Mouse (Mus musculus) 3134 (cell line): ENCODE data around the gene Zfp991.
"Not testable (repeated sequence)": the region's sequence is repeated elsewhere in the genome, so short reads cannot be mapped to it uniquely, and the experiment has no call there.

ENCODE experiments used
- DNase-seq: peaks from one replicate; pipeline ENCODE4 v3.0.0-alpha.2; 2011; ENCODE audit warnings: low spot score; ENCODE audit not compliant: insufficient read length; ENCODE audit errors: extremely low read depth

Zfp991 gene

DNA sequence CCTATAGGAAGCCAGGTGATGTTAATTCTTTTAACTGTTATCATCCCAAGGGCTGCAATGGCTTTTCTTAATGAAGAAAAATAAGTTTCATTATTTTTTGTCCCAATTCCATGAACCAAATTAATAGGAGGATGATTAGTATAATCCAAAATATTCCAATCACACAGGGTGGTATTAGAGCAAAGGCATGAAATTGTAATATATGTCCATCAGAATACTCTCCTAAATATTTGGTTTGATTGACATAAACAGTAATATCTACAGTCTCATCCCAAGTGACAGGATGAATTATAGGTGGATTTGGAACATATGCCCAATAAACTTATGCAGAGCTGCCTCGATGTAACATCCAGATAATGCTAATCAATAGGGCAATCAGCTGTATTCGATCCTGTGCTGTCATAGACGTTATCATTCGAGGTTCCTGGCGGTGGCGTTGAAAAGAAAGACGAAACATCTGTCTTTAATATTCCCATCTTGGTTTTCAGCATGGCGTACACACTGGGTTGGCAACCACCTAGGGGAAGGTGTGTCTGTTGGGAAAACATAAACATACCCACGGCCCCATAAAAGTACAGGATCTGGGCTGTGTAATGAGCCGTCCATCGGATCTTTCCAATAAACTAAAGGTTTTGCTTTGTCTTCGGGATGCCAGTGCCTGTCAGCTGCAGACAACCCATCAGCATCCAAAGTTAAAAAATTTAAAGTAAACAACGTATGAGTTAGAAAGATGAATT lies 50.3 kb downstream of the Zfp991 start:
- not testable (repeated sequence) for DNase-seq

DNA sequence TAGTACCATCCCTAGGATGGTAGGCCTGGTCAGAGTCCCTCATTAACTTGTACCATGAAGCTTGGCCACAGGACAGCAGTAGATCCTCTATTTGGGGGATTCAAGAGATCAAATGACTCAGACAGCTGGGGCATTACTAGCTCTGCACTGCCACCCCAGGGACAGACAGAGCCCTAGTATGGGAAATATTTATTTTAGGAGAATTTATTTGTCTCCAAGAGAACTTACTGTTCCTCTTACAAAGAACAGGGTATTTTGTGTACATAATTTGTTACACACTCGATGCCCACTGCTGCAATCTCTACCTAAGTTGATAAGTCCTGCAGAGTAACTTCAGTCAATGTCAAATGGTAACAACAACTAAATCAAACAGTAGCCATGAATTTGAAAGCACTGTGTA lies 55.0 kb downstream of the Zfp991 start:
- DNase-seq, result not testable (repeated sequence)

DNA sequence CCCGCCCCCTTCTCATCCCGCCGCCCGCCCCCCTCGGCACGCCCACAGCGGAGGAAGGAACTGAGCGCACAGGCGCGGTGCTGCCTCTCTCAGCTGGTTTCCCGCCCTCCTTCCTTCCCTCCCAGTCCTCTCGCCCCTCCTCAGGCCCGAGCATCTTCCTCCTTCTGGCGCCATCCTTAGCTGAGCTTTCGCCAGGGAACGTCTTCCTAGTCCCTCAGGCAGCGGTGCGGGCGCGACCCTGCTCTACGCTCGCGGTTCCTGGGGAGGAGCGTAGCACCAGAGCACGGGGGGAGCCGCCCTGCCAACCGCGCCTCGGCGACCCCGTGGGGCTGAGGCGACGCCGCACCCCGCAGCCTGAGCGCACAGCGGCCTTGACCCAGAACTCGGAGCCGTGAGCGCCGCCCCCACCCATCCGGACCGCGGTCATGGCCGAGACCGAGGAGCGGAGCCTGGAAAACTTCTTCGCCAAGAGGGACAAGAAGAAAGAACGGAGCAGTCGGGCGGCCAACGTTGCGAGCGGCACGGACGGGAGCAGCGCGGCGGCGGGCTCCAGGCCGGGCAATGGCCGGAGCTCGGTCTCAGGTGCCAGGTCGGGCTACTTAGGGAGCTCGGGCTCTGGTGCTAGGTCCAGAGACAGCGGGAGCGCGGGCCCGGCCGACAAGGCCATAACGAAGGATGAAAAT lies 55.6 kb downstream of the Zfp991 start:
- DNase-seq, result peak; percentile 0

DNA sequence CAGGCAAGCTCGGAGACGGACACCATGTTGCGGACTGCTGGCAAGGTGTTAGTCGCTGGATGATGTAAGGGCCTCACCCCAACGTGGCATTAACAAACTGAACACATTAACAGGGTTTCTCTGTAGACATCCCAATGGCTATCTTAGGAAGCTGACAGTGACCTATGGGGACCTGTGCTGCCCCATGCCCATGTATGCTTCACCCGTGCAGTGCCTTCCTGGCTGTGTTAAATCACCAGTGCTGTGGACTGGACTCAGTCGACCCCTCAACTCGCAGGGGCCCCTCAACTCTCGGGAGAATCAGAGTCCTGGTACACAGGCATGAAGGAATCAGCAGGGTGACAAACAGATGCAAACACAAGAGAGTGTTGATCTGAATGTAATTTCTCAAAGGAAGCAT lies 63.3 kb downstream of the Zfp991 start:
- not testable (repeated sequence) for DNase-seq

DNA sequence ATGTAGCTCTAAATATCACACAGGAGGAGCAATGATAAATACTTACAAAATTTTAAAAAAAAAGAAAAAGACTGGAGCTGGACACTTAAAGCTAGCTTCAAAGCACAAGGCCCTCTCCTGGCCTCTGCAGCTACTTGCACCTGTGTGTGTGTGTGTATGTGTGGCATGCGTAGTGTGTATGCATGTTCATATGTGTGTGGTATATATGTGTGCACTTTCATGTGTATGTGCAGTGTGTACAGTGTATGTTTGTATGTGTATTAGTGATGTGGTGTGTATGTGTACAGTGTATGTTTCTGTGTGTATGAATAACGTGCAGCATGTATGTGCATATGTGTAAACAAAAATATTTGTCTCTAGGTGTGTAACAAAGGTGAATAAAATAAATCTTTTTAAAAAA lies 65.4 kb downstream of the Zfp991 start:
- DNase-seq, result not testable (repeated sequence)

DNA sequence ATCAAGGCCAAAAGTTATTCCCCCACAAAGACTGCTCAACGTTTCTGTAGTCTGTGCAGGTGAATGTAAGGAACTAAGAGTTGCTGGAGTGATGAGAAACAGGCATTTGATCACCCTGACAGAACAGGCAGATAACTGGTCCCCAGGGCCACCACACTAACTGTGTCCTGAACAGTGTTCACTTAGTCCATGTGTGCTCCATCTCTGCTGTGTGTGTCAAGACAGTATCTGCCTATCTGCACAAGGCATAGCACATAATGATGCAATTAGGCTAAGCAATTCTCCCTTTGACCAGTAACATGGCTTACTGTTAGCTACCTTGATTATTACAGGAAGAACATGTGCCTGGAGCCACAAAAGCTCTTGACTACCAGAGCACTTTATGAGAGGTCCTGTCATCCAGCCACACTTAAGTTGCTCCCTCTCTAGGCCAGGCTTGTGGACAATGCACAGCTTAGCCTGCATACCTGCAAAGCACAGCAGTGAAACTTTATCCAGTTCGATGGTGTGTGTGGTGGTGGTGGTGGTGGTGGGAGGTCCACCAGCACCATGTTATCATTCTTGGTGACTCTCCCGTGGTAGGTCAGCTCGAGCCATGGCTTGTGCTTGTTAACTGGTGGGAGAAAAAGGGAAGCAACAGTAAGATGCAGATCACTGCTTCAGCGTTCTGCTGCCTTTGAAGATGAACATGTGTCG lies 67.4 kb downstream of the Zfp991 start:
- not testable (repeated sequence) for DNase-seq

DNA sequence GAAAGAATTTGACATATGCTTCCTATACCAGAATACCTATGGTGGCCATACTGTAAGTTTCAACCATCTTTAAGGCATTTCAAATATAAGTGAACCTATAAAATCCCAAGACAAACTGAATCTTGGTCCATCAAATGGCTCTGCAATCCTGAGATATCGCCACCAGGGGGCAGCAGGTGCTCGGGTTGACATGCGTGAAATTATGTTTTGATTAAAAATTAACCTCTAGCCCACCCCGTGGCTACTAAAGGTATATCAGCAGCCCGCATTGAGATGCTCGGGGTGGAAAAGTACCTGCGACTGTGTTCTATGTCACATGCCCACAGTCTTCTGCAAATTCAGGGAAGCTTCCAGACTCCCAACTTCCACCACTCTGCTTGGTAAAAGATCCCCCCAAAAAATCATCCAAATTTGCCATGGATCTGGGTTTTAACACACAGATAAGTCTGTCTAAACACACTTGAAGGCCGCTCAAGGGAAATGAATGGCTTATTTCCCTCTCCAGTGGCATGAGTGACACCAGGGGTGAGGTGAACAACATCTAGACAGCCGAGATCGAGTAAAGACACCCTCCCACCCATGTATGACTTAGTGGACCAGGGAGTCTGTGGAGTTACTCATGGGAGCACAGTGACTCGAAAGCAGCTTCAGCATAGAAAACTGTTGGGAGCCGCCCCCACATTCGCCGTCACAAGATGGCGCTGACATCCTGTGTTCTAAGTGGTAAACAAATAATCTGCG lies 70.3 kb downstream of the Zfp991 start:
- DNase-seq, result not testable (repeated sequence)

DNA sequence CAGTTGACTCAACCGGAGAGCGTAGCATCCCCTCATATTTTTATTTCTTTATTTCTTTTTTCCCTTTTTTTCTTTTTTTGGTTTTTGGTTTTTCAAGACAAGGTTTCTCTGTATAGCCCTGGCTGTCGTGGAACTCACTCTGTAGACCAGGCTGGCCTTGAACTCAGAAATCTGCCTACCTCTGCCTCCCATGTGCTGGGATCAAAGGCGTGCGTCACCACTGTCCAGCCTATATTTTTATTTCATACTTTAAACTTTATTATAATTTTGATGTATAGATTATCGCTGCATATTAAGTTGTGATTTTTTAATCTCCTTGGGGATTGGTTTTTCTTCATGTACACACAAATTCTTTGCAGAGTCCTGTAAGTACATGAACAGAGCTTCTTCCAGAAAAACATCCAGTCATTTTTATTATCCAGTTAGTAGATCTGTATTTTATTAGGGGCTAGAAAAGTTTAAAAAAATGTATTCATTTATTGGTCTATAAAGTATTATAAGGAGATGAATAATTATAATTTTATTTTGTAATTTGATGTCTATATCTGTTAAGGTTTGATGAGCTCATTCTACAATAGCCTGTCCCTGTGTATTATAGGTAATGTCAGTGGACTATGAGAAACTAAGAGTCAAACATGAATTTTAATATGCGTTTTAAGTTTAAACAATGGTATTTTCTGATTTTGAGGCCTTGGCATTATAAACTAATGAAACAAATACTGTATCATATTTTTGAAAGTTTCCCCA lies 80.5 kb downstream of the Zfp991 start:
- not testable (repeated sequence) for DNase-seq

DNA sequence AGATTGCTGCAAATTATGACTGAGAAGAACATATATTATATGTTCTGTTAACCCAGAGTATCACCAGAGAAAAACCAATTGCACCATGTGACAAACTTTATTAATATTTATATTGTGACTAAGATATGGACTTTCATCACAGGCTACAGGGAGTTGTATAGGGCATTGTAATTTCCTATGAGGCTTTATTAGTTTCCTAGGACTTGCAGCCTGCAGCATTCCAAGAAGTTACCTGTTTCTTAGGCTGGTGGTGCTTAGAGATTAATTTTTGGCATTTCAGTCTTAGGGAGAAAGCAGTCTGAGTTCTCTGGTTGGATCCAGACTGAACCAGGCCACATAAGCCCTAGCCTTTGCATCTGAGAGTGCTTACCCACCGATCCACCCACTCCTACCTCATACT lies 82.4 kb downstream of the Zfp991 start:
- not testable (repeated sequence) for DNase-seq

DNA sequence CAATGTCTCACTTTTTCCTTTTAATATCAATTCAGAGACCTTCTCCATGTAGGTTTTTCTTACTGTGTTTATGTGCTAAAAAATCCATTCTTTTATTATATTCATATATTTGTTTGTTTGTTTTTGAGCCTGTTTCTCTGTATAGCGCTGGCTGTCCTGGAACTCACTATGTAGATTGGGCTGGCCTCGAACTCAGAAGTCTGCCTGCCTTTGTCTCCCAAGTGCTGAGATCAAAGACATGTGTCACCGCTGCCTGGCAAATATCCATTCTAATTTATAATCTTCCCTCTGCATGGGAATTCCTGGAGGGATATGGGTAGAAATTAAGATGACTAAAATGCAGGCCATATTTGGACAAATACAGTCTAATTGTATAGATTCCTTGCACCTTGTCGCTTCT lies 85.8 kb downstream of the Zfp991 start:
- not testable (repeated sequence) for DNase-seq

DNA sequence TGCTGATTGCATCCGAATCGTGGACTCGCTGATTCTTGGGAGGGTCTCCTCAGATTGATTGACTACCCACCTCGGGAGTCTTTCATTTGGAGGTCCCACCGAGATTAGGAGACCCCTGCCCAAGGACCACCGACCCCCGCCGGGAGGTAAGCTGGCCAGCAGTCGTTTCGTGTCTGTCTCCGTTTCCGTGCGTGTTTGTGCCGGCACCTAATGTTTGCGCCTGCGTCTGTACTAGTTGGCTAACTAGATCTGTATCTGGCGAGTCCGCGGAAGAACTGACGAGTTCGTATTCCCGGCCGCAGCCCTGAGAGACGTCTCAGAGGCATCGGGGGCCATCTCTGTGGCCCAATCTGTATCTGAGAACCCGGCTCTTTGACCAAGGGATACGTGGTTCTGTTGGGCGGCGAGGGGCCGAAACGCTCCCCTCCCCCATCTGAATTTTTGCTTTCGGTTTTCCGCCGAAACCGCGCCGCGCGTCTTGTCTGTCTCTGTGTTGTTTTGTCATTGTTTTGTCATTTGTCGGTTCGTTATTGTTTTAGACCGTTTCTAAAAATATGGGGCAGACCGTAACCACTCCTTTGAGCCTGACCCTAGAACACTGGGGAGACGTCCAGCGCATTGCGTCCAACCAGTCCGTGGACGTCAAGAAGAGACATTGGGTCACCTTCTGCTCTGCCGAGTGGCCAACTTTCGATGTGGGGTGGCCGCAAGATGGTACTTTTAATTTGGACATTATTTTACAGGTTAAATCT lies 87.7 kb downstream of the Zfp991 start:
- DNase-seq, result not testable (repeated sequence)

DNA sequence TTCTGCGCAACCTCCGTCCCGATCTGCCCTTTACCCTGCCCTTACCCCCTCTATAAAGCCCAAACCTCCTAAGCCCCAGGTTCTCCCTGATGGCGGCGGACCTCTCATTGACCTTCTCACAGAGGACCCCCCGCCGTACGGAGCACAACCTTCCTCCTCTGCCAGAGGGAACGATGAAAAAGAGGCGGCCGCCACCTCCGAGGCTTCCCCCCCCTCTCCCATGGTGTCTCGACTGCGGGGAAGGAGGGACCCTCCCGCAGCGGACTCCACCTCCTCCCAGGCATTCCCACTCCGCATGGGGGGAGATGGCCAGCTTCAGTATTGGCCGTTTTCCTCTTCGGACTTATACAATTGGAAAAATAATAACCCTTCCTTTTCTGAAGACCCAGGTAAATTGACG lies 88.4 kb downstream of the Zfp991 start:
- not testable (repeated sequence) for DNase-seq

DNA sequence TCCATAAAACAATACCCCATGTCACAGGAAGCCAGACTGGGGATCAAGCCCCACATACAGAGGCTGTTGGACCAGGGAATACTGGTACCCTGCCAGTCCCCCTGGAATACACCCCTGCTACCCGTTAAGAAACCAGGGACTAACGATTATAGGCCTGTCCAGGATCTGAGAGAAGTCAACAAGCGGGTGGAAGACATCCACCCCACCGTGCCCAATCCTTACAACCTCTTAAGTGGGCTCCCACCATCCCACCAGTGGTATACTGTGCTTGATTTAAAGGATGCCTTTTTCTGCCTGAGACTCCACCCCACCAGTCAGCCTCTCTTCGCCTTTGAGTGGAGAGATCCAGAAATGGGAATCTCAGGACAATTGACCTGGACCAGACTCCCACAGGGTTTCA lies 90.2 kb downstream of the Zfp991 start:
- not testable (repeated sequence) for DNase-seq

DNA sequence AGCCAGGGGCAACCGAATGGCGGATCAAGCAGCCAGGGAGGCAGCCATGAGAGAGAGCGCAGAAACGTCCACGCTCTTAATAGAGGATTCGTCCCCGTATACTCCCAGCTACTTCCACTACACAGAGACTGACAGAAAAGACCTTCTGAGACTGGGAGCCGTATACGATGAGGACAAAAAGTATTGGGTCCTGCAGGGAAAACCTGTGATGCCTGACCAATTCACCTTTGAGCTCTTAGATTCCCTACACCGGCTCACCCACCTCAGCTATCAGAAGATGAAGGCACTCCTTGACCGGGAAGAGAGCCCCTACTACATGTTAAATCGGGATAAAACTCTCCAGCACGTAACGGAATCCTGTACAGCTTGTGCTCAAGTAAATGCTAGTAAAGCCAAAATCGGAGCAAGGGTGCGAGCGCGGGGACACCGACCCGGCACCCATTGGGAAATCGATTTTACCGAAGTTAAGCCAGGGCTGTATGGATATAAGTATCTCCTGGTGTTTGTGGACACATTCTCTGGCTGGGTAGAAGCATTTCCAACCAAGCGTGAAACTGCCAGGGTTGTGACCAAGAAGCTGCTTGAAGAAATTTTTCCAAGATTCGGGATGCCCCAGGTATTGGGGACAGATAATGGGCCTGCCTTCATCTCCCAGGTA lies 92.1 kb downstream of the Zfp991 start:
- not testable (repeated sequence) for DNase-seq

DNA sequence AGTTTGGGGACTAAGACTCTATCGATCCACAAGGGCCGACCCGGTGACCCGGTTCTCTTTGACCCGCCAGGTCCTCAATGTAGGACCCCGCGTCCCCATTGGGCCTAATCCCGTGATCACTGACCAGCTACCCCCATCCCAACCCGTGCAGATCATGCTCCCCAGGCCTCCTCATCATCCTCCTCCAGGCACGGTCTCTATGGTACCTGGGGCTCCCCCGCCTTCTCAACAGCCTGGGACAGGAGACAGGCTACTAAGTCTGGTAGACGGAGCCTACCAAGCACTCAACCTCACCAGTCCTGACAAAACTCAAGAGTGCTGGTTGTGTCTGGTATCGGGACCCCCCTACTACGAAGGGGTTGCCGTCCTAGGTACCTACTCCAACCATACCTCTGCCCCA lies 93.8 kb downstream of the Zfp991 start:
- DNase-seq, result not testable (repeated sequence)

DNA sequence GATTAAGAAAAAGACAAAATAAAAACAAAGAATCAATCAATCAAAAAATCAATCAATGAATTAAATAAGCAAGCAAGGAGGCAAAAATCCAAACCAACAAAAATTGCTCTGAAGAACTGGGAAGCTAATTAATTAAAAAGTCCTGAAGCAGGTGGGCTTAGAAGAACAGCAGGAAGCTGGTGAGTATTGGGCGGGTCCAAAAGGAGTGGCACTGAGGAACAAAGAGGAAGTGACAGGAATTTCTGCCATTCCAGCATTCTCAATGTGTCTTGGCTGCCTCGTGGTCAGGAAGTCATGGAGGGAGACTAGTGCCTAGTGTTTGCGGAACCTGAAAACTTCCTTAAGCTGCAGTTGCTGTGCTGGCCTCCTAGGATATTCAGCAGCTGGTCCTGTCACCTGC lies 98.2 kb downstream of the Zfp991 start:
- DNase-seq, result not testable (repeated sequence)
